Mouse (Mus musculus) heart, adult 10 weeks (tissue): ENCODE results near the gene Hormad1. TPM values are rescaled to one million over a fixed set of nuclear protein-coding genes. Genes with fewer than 3 reads are reported as not detected.

ENCODE experiments used
- polyA plus RNA-seq: library from polyadenylated mRNA; stranded (reverse); fragments of 350-450 nt; fragmentation: Illumina TruSeq; extraction: RNeasy Lipid Tissue Mini Kit (QIAGEN cat#74804); gene quantifications from one replicate; pipeline ENCODE4 v1.2.3, GENCODE M21; 2014; ENCODE audit warnings: low read depth, low replicate concordance

The Hormad1 gene
- not detected for polyA plus RNA-seq

DNA sequence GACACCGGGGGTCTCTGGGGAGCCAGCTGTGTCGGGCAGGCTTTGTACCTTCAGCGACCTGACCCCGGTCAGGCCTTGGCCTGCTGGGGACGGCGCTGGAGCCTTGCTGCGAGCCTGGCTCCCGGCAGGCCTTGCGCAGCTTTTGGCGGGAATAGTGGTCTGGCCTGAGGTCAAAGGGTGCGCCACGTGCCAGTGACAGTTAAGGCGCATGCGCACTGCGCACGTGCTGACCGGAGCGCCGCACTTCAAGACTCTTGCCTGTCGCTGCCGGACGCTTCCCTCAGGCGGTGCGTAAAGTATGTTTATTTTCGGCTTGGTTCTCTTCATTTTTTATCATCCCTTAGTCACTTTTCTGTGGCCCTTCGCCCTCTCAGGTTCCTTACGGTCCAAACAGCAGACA is at the start of gene Hormad1:
Gene Hormad1 (plus strand): TSS at position 241 of the 400 bp plus-strand sequence.

DNA sequence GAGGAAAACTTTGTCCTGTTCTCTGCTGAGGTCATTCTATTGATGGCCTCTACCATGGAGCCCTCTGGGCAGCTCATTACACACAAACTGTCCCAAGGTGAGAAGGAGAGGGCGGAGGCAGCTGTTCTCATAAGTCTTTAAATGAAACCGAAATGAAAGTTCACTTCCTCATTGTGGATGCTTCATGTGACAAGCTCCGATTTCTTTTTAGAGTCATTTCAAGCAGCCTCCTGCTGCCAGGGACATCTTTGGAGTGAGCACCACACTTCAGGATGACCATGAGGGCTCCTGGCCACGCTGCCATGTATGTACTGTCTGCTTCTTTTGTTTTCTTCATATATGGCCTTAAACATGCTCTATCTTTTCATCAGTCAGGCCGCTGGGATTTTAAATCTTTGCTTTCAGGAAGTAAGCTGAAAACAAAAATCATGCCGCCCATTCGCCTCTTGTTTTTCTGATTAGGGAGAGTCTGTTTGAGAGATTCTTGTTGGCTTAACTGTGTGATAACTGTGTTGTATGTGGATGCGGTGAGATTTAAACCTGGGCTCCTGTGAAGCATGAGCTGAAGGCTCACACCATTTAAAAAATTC is 32.8 kb upstream of the Hormad1 start, which contains the start of gene Ctss:
Gene Ctss (plus strand): TSS at position 165 of the 590 bp plus-strand sequence.

DNA sequence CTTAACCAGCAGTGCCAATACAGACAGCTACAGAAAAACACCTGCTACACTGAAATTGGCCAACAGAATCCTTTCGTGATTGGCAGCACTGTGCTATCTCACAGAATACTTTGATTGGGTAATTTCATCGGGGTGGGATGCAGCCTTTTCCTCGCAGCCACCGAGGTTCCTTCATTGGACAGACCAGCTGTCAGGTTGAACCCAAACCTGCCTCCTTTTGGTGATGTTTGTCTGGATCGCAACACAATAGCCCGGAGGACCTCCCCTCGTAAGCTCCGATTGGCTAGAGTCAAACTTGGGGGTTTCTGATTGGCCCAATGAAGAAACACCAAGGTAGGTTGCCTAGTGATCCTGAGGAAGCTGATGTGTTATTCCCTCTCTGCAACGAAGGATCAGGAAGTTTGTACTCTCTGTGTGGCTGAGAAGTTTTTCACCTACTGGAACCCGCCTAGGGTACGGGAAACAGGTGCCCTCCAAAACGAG is 29.2 kb downstream of the Hormad1 start, which contains the start of gene Golph3l:
Gene Golph3l (plus strand): TSS at position 331 of the 483 bp plus-strand sequence.

DNA sequence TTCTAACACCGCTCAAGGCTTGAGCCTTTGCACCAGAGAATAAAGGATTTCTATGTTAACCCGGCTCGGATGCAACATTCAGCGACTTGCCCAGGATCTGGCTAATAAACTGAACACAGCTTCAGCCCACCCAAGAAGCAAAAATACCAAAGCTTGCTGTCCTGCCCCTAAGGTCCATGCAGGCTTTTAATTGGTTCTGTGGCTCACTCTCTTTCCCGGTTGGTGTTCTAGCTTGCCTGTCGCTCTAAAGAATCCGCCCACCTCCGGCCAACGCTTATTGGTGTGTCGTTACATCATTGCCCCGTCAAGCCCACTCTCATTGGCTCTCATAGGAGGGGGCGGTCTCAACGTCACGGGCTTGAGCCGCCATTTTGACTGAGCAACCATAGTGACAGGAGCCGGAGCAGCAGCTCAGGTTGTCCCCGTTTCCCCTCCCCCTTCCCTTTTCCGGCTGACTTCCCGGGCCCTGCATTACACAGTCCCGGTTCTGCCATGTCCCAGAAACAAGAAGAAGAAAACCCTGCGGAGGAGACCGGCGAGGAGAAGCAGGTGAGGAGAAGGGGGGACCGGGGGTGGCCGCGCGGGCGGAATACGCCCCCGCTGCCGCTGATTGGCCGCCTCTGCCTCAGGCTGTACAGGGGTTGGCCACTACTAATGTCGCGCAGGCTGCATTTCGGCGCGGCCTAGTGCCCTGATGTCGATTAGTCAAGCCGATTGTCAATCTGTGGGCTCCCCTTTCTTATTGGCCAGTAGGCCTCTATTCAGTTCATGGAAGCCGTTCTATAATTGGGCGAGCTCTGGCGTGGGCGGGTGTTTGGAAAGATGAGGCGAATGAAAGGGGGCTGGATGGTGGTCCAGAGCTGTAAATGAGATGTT is 65.4 kb downstream of the Hormad1 start, which contains the start of gene Ensa:
Gene Ensa (plus strand): TSS at position 366 of the 876 bp plus-strand sequence.

Other genes with a start within 250 kb of the Hormad1 start
- 54.0 TPM for gene Cers2, start 244.9 kb upstream of the Hormad1 start, polyA plus RNA-seq
- 12.5 TPM for gene Setdb1, start 202.5 kb upstream of the Hormad1 start, polyA plus RNA-seq
- gene 4930558C23Rik, start 156.8 kb upstream of the Hormad1 start, polyA plus RNA-seq, result not detected
- 34.4 TPM for gene Arnt, start 125.3 kb upstream of the Hormad1 start, polyA plus RNA-seq
- 5.2 TPM for gene Ctsk, start 60.4 kb upstream of the Hormad1 start, polyA plus RNA-seq
- 20.0 TPM for gene Ctss, start 32.9 kb upstream of the Hormad1 start, polyA plus RNA-seq
- gene Golph3l, start 29.3 kb downstream of the Hormad1 start, polyA plus RNA-seq, result 17.8 TPM
- gene Ensa, start 65.3 kb downstream of the Hormad1 start, polyA plus RNA-seq, result 82.3 TPM
- 125 TPM for gene Mcl1, start 99.1 kb downstream of the Hormad1 start, polyA plus RNA-seq
- 41.3 TPM for gene Adamtsl4, start 128.2 kb downstream of the Hormad1 start, polyA plus RNA-seq
- gene Ecm1, start 179.9 kb downstream of the Hormad1 start, polyA plus RNA-seq, result 54.6 TPM
- gene Tars2, start 200.5 kb downstream of the Hormad1 start, polyA plus RNA-seq, result 42.7 TPM